Mouse (Mus musculus) heart, embryonic 14.5 days (tissue): ENCODE results near the gene Atp1b3. TPM values are rescaled to one million over a fixed set of nuclear protein-coding genes. Genes with fewer than 3 reads are reported as not detected.
"Not testable (repeated sequence)": the region's sequence is repeated elsewhere in the genome, so short reads cannot be mapped to it uniquely, and the experiment has no call there.

ENCODE experiments used
- ATAC-seq: fragments of 200-750 bp; cut with Nextera tagmentation; 2 replicates; pipeline ENCODE4 v1.8.0; 2017; ENCODE audit warnings: low read depth, moderate TSS enrichment; ENCODE audit not compliant: insufficient number of reproducible peaks, insufficient read depth, low FRiP score
- H3K27ac ChIP-seq, 2 experiments: fragments of 200-500 bp in 1 of 2; fragments of 300-500 bp in 1 of 2; sonication (generic) in 1 of 2; replicated peaks in 1 of 2; 2 replicates each; pipeline ENCODE4 v1.5.1; 2012 to 2014; ENCODE audit warnings: low read depth in 2 of 2, low read length in 2 of 2, control low read depth in 1 of 2, mild to moderate bottlenecking in 1 of 2, mixed read lengths in 1 of 2; ENCODE audit not compliant: control insufficient read depth in 1 of 2, insufficient read depth in 1 of 2
- H3K27me3 ChIP-seq: fragments of 300-500 bp; sonication (generic); 2 replicates; pipeline ENCODE4 v1.6.1; 2014; ENCODE audit warnings: mild to moderate bottlenecking, low read length, control low read depth; ENCODE audit not compliant: control insufficient read depth, insufficient read depth
- H3K36me3 ChIP-seq: fragments of 300-500 bp; sonication (generic); 2 replicates; pipeline ENCODE4 v1.6.1; 2014; ENCODE audit warnings: mild to moderate bottlenecking, control low read depth, low read length, mixed read lengths; ENCODE audit not compliant: control insufficient read depth, insufficient read depth
- H3K4me1 ChIP-seq, 2 experiments: fragments of 200-500 bp in 1 of 2; fragments of 300-500 bp in 1 of 2; sonication (generic) in 1 of 2; 2 replicates each; pipeline ENCODE4 v1.6.1; 2012 to 2014; ENCODE audit warnings: low read length in 2 of 2, control low read depth in 1 of 2, mixed read lengths in 1 of 2; ENCODE audit not compliant: control insufficient read depth in 2 of 2, insufficient read depth in 2 of 2
- H3K4me2 ChIP-seq: fragments of 300-500 bp; sonication (generic); 2 replicates; pipeline ENCODE4 v1.6.1; 2014; ENCODE audit warnings: mild to moderate bottlenecking, low read length
- H3K4me3 ChIP-seq, 2 experiments: fragments of 200-500 bp in 1 of 2; fragments of 300-500 bp in 1 of 2; sonication (generic) in 1 of 2; 2 replicates each; pipeline ENCODE4 v1.5.1; 2012 to 2014; ENCODE audit warnings: low read length in 2 of 2, mild to moderate bottlenecking in 2 of 2, control low read depth in 1 of 2, low read depth in 1 of 2, moderate library complexity in 1 of 2; ENCODE audit not compliant: control insufficient read depth in 1 of 2, insufficient read depth in 1 of 2
- H3K9ac ChIP-seq: fragments of 300-500 bp; sonication (generic); 2 replicates; pipeline ENCODE4 v1.6.1; 2014; ENCODE audit warnings: mild to moderate bottlenecking, low read length
- H3K9me3 ChIP-seq: fragments of 300-500 bp; sonication (generic); 2 replicates; pipeline ENCODE4 v1.6.1; 2016; ENCODE audit warnings: low read length, control low read depth; ENCODE audit not compliant: control insufficient read depth
- WGBS: fragments of 180-500 bp; shearing (Covaris S2); extraction: QIAGEN DNeasy Blood & Tissue Kit; methylation state at CpG from one replicate; pipeline ENCODE4 v1.1.7; 2014; 5-methylcytosine and 5-hydroxymethylcytosine counted together
- polyA plus RNA-seq: library from polyadenylated mRNA; unstranded; fragments of >200 nt; fragmentation: Nextera tagmentation; extraction: Ambion mirVana; gene quantifications from 2 replicates; pipeline ENCODE4 v1.2.1, GENCODE M21; 2014

The Atp1b3 gene
- polyA plus RNA-seq, 1 experiment from 2014 or later, result 135 TPM

DNA sequence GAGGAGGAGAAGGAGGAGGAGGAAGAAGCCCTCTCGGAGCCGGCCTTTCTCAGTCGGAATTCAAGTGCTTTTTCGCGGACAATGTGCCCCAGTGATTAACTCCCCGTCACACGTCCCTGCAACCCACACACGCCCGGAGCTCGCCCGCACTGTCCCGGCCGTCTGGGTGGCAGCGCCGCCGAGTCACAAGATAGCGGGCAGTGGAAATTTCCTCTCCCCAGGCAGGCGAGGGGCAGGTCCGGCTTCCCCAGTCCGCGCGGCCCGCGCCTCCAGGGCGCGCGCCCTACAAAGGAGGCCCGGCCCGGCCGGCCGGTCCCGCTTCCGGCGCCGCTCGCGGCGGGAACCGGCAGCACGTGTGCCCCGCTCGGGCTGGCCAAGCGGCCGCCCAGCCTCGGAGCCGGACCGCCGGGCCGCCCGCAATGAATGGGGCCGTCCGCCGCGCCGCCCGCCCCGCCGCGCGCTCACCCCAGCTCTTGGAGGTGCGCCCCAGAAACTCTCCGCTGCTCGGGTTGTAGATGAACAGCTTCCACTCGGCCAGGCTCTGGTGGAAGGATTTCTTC lies 581 bp downstream of the Atp1b3 start:
- Histone ChIP-seq H3K27ac (peak overlapping the region; percentile 96), H3K9ac (peak overlapping the region; percentile 91), H3K4me1 (peaks cover 5 to 22% of the 10 kb centered on the region in 2 experiments), H3K9me3 (no peaks in the 10 kb centered on the region), H3K36me3 (peaks cover 5% of the 10 kb centered on the region; the same call in 1 of the 2 replicates), H3K4me3 (peak overlapping the region; percentile 88 to 89), H3K4me2 (peak overlapping the region; percentile 77), H3K27me3 (no peaks in the 10 kb centered on the region)
- peak; percentile 70 for ATAC-seq
- WGBS, result under 1% methylated on average over 58 of the region's 64 CpGs

DNA sequence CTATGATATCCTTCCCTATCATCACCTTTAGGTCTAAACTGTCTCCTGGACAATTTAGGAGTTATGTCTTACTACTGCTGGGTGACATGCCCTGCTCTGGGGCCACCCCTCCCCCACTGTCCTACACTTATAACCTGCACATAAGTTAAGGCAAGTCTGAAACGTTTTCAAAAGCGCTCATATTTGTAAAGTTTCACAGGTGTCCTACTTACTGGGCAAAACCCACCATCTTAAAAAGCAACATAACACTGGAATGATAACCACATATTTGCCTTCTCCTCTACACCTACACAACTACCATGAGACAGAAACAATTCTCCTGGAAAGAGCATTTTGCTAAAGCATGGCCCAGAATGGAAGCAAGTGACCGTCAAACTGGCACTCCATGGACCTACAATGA lies 4.2 kb downstream of the Atp1b3 start:
- ATAC-seq, result no peak
- 83% methylated on average over 3 of the region's 3 CpGs for WGBS
- H3K27ac ChIP-seq, result no peak overlapping the region
- peaks cover 5 to 22% of the 10 kb centered on the region in 2 experiments for H3K4me1 ChIP-seq
- H3K36me3 ChIP-seq, result peaks cover 7% of the 10 kb centered on the region; the same call in 1 of the 2 replicates
- no peaks in the 10 kb centered on the region for H3K9me3 ChIP-seq
- no peak overlapping the region for H3K4me3 ChIP-seq
- no peak overlapping the region for H3K9ac ChIP-seq
- no peaks in the 10 kb centered on the region for H3K27me3 ChIP-seq
- no peak overlapping the region for H3K4me2 ChIP-seq

DNA sequence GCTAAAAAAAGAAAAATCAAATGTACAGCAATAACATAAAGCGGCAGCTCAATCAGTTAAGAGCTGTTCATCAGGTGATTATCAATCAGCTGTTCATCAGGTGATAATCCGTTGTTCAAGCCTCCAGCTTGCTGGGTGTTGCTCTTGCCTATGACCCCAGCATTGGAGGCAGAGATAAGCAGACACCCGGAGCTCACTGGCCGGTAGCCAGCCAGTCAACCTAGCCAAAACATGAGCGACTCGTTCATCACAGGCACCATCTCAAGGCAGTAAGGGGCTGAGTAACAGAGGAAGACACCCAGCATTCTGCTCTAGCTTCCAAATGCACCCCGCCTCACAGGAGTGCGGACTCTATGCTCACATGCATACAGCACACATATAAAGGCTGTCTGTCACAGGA lies 10.4 kb downstream of the Atp1b3 start:
- no peak overlapping the region for H3K9ac ChIP-seq

DNA sequence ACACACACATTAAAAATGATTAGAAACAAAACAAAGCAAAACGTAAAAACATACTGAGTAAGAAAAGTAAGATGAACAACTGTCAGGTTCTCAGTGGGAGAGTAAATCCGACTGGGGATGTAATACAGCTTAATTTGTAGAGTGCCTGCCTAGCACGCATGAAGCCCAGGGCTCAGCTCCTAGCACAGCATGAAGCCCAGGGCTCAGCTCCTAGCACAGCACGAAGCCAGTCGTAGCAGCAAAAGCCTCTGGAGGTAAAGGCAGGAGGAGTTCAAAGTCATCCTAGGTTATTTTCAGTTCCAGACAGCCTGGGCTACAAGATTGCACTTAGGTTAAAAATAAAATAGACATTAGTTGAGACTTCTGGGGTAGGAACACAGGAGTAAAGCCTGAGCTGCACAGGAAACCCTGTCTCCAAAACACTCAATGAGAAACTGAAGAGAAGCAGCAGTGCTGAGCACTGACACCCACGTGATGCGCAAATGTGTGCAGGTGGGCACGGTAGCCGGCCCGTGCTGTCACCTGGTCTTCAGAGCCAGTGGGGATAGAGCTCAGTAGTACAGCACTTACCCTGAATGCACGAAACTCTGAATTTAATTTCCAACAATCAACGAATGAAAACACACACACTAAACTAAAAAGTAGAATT lies 11.0 kb downstream of the Atp1b3 start:
- Histone ChIP-seq H3K4me2 (peak overlapping the region; percentile 32), H3K27ac (peak overlapping the region; percentile 20 to 50; a peak in 2 of 4 replicates), H3K27me3 (no peaks in the 10 kb centered on the region), H3K4me3 (no peak overlapping the region), H3K9me3 (no peaks in the 10 kb centered on the region), H3K36me3 (no peaks in the 10 kb centered on the region), H3K9ac (no peak overlapping the region), H3K4me1 (peaks cover 9 to 35% of the 10 kb centered on the region in 2 experiments)
- whole genome bisulfite sequencing, result 70% methylated on average over 12 of the region's 12 CpGs
- no peak for ATAC-seq

More for the DNA sequence above, 10.4 kb downstream of the Atp1b3 start:
- 24% methylated on average over 8 of the region's 8 CpGs for WGBS
- Histone ChIP-seq H3K4me1 (peaks cover 9 to 30% of the 10 kb centered on the region in 2 experiments), H3K4me2 (peak overlapping the region; percentile 32), H3K27me3 (no peaks in the 10 kb centered on the region), H3K36me3 (peaks cover 4% of the 10 kb centered on the region; the same call in 1 of the 2 replicates), H3K27ac (0 out of 4 replicates have a peak overlapping the region, but pooled peaks of 1 of the 2 experiments have one; percentile 2), H3K9me3 (no peaks in the 10 kb centered on the region), H3K4me3 (no peak overlapping the region)
- no peak for ATAC-seq

DNA sequence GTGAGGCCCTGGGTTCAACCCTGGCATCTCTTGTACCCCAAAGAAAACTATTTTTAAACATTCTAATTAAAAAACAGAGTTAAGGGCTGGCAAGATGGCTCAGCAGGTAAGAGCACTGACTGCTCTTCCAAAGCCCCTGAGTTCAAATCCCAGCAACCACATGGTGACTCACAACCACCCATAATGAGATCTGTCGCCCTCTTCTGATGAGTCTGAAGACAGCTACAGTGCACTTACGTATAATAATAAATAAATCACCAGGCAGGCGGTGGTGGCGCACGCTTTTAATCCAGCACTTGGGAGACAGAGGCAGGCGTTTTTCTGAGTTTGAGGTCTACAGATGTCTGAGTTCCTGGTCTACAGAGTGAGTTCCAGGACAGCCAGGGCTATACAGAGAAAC lies 12.5 kb downstream of the Atp1b3 start:
- H3K4me2 ChIP-seq, H3K36me3 ChIP-seq, H3K4me3 ChIP-seq, H3K27ac ChIP-seq, ATAC-seq, H3K9ac ChIP-seq, H3K9me3 ChIP-seq, H3K27me3 ChIP-seq: not testable (repeated sequence)
- 88% methylated on average over 6 of the region's 6 CpGs for WGBS
- peaks cover 9 to 35% of the 10 kb centered on the region in 2 experiments for H3K4me1 ChIP-seq

DNA sequence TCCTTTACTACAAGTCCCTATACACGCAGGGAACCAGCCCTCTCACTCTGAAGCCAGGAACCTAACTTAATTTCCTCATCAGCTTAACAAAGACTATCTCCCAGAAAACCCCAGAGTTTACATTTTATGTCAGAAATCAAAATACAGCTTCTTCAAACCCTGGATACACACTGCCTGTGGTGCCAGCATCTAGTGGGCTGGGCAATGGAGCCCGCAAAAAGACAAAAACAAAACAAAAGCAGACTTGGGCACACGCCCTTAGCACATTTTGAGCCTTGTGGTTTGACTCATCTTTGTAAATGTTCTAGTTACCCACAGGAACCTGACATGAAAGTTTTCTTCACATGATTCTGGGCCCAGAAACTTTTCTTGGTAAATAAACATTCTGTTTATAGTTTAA lies 13.8 kb downstream of the Atp1b3 start:
- H3K9ac ChIP-seq, result no peak overlapping the region
- no peak overlapping the region for H3K4me3 ChIP-seq
- 53% methylated on average over 3 of the region's 3 CpGs for WGBS
- H3K36me3 ChIP-seq, result peaks cover 5% of the 10 kb centered on the region
- no peaks in the 10 kb centered on the region for H3K27me3 ChIP-seq
- H3K4me1 ChIP-seq, result peaks cover 9 to 35% of the 10 kb centered on the region in 2 experiments
- no peak overlapping the region for H3K4me2 ChIP-seq
- H3K9me3 ChIP-seq, result no peaks in the 10 kb centered on the region
- H3K27ac ChIP-seq, result 0 out of 4 replicates have a peak overlapping the region, but pooled peaks of 1 of the 2 experiments have one; percentile 9
- ATAC-seq, result no peak

DNA sequence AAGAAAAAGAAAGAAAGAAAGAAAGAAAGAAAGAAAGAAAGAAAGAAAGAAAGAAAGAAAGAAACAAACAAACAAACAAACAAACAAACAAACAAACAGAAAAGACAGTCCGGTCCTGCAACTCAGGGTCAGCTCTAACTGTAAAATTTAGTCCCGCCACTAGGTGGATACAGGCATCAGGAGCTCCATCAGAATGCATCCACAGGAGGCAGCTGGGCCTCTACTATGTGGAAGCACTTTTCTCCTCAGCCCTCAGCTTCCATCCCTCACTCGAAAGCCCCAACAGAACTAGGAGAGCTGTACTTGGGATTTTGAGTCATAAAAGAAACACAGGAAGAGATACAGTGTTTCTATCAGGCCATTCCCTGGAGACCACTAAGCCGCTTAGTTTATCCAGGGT lies 14.2 kb downstream of the Atp1b3 start:
- peaks cover 9% of the 10 kb centered on the region for H3K36me3 ChIP-seq
- no peak overlapping the region for H3K4me2 ChIP-seq
- no peak for ATAC-seq
- H3K27me3 ChIP-seq, result no peaks in the 10 kb centered on the region
- H3K27ac ChIP-seq, result no peak overlapping the region
- 32% methylated on average over 4 of the region's 4 CpGs for WGBS
- H3K4me1 ChIP-seq, result peaks cover 9 to 35% of the 10 kb centered on the region in 2 experiments
- H3K9me3 ChIP-seq, result no peaks in the 10 kb centered on the region
- H3K9ac ChIP-seq, result no peak overlapping the region
- no peak overlapping the region for H3K4me3 ChIP-seq
